Mouse (Mus musculus): ENCODE measurements around the gene Irak3. TPM values are rescaled to one million over a fixed set of nuclear protein-coding genes. Genes with fewer than 3 reads are reported as not detected.
A peak's percentile ranks its signal among the peaks of the same experiment; 100 is the strongest.

The Irak3 gene
- total RNA-seq, 2 experiments from 2014 or later, result 9.2 to 37.1 TPM

GRCm38 (mm10) chr10:120208015-120208414 is 6.1 kb upstream of the Irak3 start:
- no peak for ATAC-seq (replicated peaks; ENCODE audit: low FRiP score, poor library complexity, severe bottlenecking)

DNA sequence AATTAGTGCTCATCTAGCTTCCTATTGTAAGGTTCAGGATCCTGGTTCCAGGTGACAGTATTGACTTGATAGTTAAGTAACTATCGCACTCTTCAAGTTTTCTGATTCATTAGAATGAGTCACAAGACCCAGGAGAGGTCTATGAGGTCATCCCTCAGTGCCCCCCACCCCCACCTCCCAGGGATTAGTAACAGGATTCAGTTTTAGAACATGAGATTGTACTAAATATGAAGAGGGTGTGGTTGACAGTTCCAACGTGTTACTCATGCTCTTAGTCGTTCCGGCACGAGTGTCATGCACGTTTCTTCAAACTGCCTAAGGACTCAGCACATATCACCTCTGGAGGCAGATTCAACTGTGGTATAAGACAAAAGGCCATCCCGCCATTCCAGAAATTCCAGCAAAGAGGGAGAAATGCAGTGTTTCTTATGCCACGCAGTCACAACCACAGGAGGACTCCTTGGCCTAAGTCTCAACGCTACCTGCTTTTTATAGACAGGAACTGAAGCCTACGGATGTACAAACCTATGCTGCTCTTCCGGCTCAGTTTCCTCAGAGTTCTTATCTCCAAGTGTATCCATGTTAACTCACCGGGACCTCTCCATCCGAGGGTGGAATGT is 2.8 kb upstream of the Irak3 start:
- ATAC-seq (replicated peaks; ENCODE audit: low FRiP score, poor library complexity, severe bottlenecking), result no peak

- ATAC-seq (replicated peaks; ENCODE audit: low FRiP score, poor library complexity, severe bottlenecking), result peak; percentile 9; the same call in 1 of the 2 replicates
Measured at GRCm38 (mm10) chr10:120202467-120203250, 729 bp upstream of the Irak3 start.

DNA sequence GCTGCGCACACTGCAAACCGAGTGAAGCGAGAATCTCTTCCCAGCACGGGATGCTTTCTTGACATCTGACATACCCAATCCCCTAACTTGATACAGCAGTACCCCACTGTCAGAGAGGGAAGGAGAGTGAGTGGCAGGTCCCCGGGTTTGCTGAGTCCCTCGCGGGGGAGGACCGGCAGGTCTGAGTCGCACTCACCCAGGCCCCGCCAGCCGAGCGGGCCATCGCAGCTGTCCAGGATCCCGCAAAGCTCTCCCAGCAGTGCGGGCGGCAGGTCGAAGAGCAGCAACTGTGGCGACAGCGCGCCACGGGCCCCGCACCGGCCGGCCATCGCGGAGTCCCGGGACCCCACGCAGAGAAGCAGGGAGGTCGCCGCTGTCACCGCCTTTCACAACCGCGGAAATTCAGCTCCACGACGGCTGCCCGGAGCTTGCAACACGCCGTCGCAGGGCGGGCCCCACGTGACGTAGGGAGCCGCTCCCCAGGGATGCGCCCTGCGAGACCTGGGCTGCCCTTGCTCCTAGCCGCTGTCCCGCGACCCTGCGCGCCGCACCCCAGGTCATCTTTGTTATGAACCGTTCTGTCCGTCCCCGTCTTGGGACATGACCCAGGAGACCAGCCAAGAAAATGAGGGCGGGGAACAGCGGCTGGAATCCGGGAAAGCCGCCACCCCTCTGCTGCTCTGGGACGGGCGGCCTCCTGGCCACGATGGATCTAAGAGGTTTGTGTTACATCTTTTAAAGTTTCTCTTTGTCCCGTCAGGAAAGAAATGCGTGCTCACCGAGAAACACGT is 604 bp downstream of the Irak3 start, which contains the start of gene Tmbim4:
TSS of gene Tmbim4 (plus strand) at position 460 of the 791 bp plus-strand sequence.
- peak; percentile 95 for ATAC-seq (replicated peaks; ENCODE audit: low FRiP score, poor library complexity, severe bottlenecking)

DNA sequence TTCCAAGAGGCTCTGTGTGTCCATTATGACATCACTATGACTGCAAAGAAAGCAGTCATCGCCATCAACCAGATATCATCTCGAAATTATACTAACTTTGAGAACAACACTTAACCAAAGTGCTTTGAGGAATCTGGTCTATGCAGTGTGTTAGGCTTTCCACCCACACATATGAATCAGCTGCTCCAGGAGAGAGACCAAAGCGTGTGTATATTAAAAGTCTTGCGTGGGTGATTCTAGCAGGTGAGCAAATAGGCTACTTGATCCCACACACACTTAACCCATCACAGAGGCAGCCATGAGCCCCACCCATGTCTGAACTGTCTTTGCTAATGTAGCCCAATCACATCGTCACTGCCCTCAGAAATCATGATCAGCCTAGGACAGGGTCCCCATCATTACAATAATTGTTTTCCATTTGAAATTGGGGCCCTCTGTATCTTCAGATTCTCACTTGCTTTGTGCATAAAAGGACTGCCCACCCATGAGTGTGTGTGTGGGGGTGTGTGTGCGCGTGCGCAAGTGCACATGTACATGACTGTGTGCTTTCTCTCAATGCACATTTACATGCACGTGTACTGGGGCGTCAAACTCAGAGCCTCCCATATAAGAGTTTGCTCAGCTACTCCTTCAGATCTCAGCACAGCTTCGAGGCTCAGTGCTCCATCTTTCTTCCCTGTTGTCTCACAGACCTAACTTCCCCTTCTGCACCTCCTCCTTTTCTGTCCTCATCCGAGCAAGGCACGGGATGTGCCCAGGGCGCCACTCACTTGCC is 4.7 kb downstream of the Irak3 start:
- no peak for ATAC-seq (replicated peaks; ENCODE audit: low FRiP score, poor library complexity, severe bottlenecking)

DNA sequence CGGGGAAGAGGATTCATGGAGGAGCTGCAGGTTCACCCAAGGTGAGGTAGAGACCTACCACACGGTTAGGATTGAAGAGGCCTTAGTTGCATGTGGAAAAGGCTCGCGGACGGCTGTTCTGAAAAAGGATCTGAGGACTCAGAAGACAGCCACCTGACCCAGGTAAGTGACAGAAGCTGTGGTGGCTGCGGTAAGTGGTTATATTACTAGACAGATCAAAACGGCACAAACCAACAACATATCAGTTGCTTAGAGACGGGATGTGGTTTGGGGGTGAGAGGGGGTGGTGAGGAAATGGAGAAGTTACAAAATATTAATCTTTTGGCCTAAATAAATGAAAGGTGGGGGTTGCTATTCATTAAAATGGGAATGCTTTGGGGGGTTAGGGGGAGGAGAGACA is 8.7 kb downstream of the Irak3 start:
- no peak for ATAC-seq (replicated peaks; ENCODE audit: low FRiP score, poor library complexity, severe bottlenecking)

GRCm38 (mm10) chr10:120192278-120192677 is 9.7 kb downstream of the Irak3 start:
- ATAC-seq (replicated peaks; ENCODE audit: low FRiP score, poor library complexity, severe bottlenecking), result no peak

GRCm38 (mm10) chr10:120191165-120191564 is 10.8 kb downstream of the Irak3 start:
- ATAC-seq (replicated peaks; ENCODE audit: low FRiP score, poor library complexity, severe bottlenecking), result no peak

DNA sequence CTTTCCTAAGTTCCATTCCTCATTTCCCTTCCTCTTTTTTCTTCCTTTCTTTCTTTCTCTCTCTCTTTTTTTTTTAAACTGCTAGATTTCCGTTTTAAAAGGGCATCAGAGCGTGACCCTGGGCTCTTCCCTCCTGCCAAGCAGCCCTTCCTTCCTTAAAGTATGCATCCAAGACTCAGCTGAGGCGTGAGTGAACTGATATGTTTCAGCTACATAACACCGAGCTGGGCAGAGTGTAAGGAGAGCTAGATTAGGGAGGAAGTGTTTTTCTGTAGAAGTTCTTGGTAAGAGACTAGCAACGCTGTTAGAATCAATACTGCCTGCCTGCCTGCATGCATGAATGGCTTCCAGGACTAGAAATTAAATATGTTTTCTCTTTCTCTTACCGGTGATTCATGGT is 12.1 kb downstream of the Irak3 start:
- ATAC-seq (replicated peaks; ENCODE audit: low FRiP score, poor library complexity, severe bottlenecking), result no peak

GRCm38 (mm10) chr10:120189276-120189675 is 12.7 kb downstream of the Irak3 start:
- no peak for ATAC-seq (replicated peaks; ENCODE audit: low FRiP score, poor library complexity, severe bottlenecking)

- ATAC-seq (replicated peaks; ENCODE audit: low FRiP score, poor library complexity, severe bottlenecking), result no peak
Measured at GRCm38 (mm10) chr10:120188513-120188912, 13.4 kb downstream of the Irak3 start.

GRCm38 (mm10) chr10:120183342-120183741 is 18.6 kb downstream of the Irak3 start:
- ATAC-seq (replicated peaks; ENCODE audit: low FRiP score, poor library complexity, severe bottlenecking), result no peak

DNA sequence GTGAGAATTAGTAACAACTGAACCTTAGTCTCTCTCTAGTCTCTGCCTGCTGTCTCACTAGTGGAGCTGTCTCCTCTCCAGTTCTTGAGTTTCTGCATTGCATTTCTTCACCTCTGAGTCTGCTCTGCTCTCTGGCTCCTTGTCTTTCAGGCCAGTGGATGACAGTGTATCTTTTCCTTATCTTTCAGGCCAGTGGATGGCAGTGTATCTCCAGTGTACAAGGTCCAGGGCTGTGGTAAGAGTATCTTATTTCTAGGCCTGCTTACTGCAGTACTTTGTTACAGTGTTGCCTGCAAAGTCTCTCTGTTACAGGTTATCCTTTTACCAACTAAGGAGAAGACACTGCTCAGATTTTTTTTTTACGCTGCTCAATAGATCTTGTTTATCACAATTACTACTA is 19.0 kb downstream of the Irak3 start:
- peak; percentile 62; the same call in 1 of the 2 replicates for ATAC-seq (replicated peaks; ENCODE audit: low FRiP score, poor library complexity, severe bottlenecking)

DNA sequence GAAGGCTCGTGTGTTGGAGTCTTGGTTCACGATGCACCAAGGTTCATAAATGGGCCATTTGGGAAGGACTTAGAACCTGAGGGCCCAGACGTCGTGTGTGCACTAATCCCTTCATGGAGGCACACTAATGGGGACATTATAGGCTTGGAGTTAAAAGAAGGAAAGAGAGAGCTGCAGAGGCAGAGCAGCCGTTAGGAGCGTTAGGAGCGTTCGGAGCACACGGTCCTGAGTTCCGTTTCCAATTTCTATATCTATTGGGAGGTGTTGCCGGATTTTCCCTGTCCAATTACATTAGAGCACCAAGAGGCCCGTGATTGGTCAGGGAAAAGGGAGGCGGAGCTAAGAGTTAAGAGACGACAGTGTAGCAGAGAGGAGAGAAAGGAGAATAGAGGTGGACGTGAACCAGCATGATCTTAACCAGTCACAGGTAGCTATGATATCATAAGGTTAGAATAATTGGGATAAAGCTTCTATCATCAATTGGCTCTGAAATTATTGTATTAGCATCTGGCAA is 27.7 kb downstream of the Irak3 start:
- no peak for ATAC-seq (replicated peaks; ENCODE audit: low FRiP score, poor library complexity, severe bottlenecking)

GRCm38 (mm10) chr10:120171340-120171739 is 30.6 kb downstream of the Irak3 start:
- no peak for ATAC-seq (replicated peaks; ENCODE audit: low FRiP score, poor library complexity, severe bottlenecking)

GRCm38 (mm10) chr10:120170277-120170676 is 31.7 kb downstream of the Irak3 start:
- no peak for ATAC-seq (replicated peaks; ENCODE audit: low FRiP score, poor library complexity, severe bottlenecking)

DNA sequence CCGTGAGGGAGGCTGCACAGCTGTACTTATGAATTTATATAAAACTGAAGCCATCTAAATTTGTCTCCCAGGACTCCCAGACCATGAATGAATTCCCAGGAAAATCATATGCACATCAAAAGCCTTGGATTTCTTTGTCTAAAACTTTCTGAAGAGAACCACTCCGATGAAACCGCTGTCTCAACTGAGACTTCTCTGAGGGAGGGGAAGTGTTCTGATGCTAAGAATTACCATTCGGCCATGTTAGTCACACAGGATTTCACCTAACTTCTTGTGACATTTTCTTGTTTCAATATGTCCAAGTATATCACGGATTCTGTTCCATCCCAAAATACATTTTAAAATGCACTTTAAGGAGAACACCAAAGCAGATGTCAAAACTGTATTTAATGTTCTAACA is 32.1 kb downstream of the Irak3 start:
- no peak for ATAC-seq (replicated peaks; ENCODE audit: low FRiP score, poor library complexity, severe bottlenecking)

DNA sequence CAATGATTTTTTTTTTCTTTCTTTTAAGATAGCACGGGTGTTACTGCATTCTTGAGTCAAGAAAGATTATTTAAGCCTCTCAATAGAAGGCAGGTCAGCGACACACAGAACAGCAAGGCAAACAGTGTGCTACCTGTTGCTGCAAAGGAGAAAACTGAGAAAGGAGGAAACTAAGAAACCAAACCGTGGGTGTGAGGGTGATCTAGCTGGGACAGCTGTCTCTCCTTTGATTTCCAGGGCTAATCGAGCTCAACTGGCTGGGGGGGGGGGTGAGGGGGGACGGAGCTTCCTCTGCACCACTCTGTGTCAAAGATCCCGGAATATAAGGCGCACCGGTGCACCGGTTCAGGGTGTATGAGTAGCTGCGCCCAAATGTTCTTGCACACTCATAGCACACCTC is 32.9 kb downstream of the Irak3 start:
- ATAC-seq (replicated peaks; ENCODE audit: low FRiP score, poor library complexity, severe bottlenecking), result no peak

DNA sequence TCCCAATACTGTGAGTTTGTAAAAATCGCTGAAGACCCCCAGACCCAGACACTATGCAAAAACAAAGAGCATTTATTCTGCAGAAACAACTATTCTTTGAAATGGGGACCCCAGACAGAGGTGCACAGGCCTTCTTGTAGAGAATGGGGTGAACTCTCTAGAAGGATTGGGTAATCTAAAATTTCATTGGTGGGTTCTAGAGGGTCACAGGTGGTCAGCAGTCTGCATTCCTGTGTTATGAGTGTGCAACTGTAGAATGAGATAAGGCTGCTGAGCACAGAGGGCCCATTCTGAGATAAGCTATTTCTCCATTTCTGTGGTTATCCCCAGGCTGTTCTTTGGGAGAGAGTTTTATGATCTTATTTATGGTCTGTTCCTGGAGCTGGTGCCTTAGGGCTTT is 33.9 kb downstream of the Irak3 start:
- ATAC-seq (replicated peaks; ENCODE audit: low FRiP score, poor library complexity, severe bottlenecking), result no peak

Data from erythroblast, adult 5-6 weeks (primary cell).